Mouse (Mus musculus) MEL (cell line): ENCODE measurements around the gene Uroc1. TPM values are rescaled to one million over a fixed set of nuclear protein-coding genes. Genes with fewer than 3 reads are reported as not detected.

Experiments
- DNase-seq: peaks from one replicate; pipeline ENCODE4 v3.0.0; 2011; ENCODE audit warnings: low read depth, low spot score
- H3K27ac ChIP-seq: 2 replicates; pipeline ENCODE4 v1.5.1; 2012; ENCODE audit warnings: low read depth, mild to moderate bottlenecking, control low read depth, low read length, moderate library complexity; ENCODE audit not compliant: control insufficient read depth
- H3K27me3 ChIP-seq, 2 experiments: fragments of 150-350 bp in 1 of 2; sonication (generic) in 1 of 2; 2 replicates each; pipeline ENCODE4 v1.6.1; 2012; ENCODE audit warnings: low read length in 2 of 2, mild to moderate bottlenecking in 2 of 2, improper control_type of control experiment in 1 of 2, moderate library complexity in 1 of 2; ENCODE audit not compliant: insufficient read depth in 2 of 2, control insufficient read depth in 1 of 2
- H3K36me3 ChIP-seq, 2 experiments: 2 replicates each; pipeline ENCODE4 v1.6.1; 2012 to 2014; ENCODE audit warnings: low read length in 2 of 2, improper control_type of control experiment in 1 of 2, inconsistent platforms in 1 of 2, mild to moderate bottlenecking in 1 of 2; ENCODE audit not compliant: insufficient read depth in 2 of 2, control insufficient read depth in 1 of 2
- H3K4me1 ChIP-seq, 2 experiments: fragments of 150-350 bp in 1 of 2; sonication (generic) in 1 of 2; 2 replicates each; pipeline ENCODE4 v1.6.1; 2012; ENCODE audit warnings: low read length in 2 of 2, improper control_type of control experiment in 1 of 2, mild to moderate bottlenecking in 1 of 2; ENCODE audit not compliant: insufficient read depth in 2 of 2, control insufficient read depth in 1 of 2
- H3K4me3 ChIP-seq, 2 experiments: fragments of 150-350 bp in 1 of 2; sonication (generic) in 1 of 2; 2 replicates each; pipeline ENCODE4 v1.5.1; 2012; ENCODE audit warnings: low read depth in 2 of 2, low read length in 2 of 2, mild to moderate bottlenecking in 2 of 2, moderate library complexity in 2 of 2, control low read depth in 1 of 2, improper control_type of control experiment in 1 of 2; ENCODE audit not compliant: control insufficient read depth in 1 of 2, insufficient read depth in 1 of 2
- H3K79me2 ChIP-seq: 2 replicates; pipeline ENCODE4 v1.6.1; 2012; ENCODE audit warnings: mild to moderate bottlenecking, low read length, moderate library complexity; ENCODE audit not compliant: control insufficient read depth, poor library complexity, insufficient read depth
- H3K9ac ChIP-seq: 2 replicates; pipeline ENCODE4 v1.6.1; 2012; ENCODE audit warnings: low read depth, mild to moderate bottlenecking, control low read depth, low read length, moderate library complexity; ENCODE audit not compliant: control insufficient read depth, poor library complexity, severe bottlenecking
- H3K9me3 ChIP-seq: fragments of 150-350 bp; sonication (generic); replicated peaks from 2 replicates; pipeline ENCODE4 v1.6.1; 2012; ENCODE audit warnings: mild to moderate bottlenecking, low read length, improper control_type of control experiment, moderate library complexity; ENCODE audit not compliant: insufficient read depth
- CHD1 ChIP-seq: IDR thresholded peaks from 2 replicates; pipeline ENCODE4 v1.6.1; 2012; ENCODE audit warnings: low read depth, mild to moderate bottlenecking, inconsistent platforms, low read length, improper control_type of control experiment
- CHD2 ChIP-seq: IDR thresholded peaks from 2 replicates; pipeline ENCODE4 v1.6.1; 2011; ENCODE audit warnings: low read length, improper control_type of control experiment
- CTCF ChIP-seq, 3 experiments: IDR thresholded peaks in 2 of 3; conservative IDR thresholded peaks in 1 of 3; 2 replicates each; pipeline ENCODE4 v1.5.1; 2011 to 2012; ENCODE audit warnings: low read length in 3 of 3, low read depth in 2 of 3, mild to moderate bottlenecking in 2 of 3, improper control_type of control experiment in 1 of 3, inconsistent platforms in 1 of 3, mixed read lengths in 1 of 3, moderate library complexity in 1 of 3; ENCODE audit not compliant: control insufficient read depth in 1 of 3, insufficient read depth in 1 of 3, poor library complexity in 1 of 3, severe bottlenecking in 1 of 3
- ELF1 ChIP-seq: IDR thresholded peaks from 2 replicates; pipeline ENCODE4 v1.6.1; 2014; ENCODE audit warnings: low read depth, mild to moderate bottlenecking, inconsistent platforms, low read length, improper control_type of control experiment, moderate library complexity
- EP300 ChIP-seq, 2 experiments: IDR thresholded peaks; 2 replicates each; pipeline ENCODE4 v1.6.1; 2011; ENCODE audit warnings: improper control_type of control experiment in 2 of 2, low read length in 2 of 2, low read depth in 1 of 2, mild to moderate bottlenecking in 1 of 2
- ETS1 ChIP-seq: IDR thresholded peaks from 2 replicates; pipeline ENCODE4 v1.6.1; 2012; ENCODE audit warnings: low read depth, mild to moderate bottlenecking, inconsistent platforms, low read length, improper control_type of control experiment, moderate library complexity
- HCFC1 ChIP-seq: IDR thresholded peaks from 2 replicates; pipeline ENCODE4 v1.6.1; 2012; ENCODE audit warnings: low read depth, mild to moderate bottlenecking, inconsistent platforms, low read length, improper control_type of control experiment, moderate library complexity
- JUND ChIP-seq: IDR thresholded peaks from 2 replicates; pipeline ENCODE4 v1.6.1; 2011; ENCODE audit warnings: low read depth, mild to moderate bottlenecking, improper control_type of control experiment, low read length
- KAT2A ChIP-seq: conservative IDR thresholded peaks from 2 replicates; pipeline ENCODE4 v1.6.1; 2012; ENCODE audit warnings: low read depth, low read length, improper control_type of control experiment, inconsistent platforms
- MAFK ChIP-seq: IDR thresholded peaks from 2 replicates; pipeline ENCODE4 v1.6.1; 2011; ENCODE audit warnings: low read depth, mild to moderate bottlenecking, low read length, improper control_type of control experiment, borderline replicate concordance
- MAX ChIP-seq: IDR thresholded peaks from 2 replicates; pipeline ENCODE4 v1.6.1; 2011; ENCODE audit warnings: low read length, improper control_type of control experiment
- MAZ ChIP-seq: IDR thresholded peaks from 2 replicates; pipeline ENCODE4 v1.6.1; 2012; ENCODE audit warnings: low read depth, mild to moderate bottlenecking, inconsistent platforms, low read length, improper control_type of control experiment
- MEF2A ChIP-seq: IDR thresholded peaks from 2 replicates; pipeline ENCODE4 v1.6.1; 2014; ENCODE audit warnings: low read depth, mild to moderate bottlenecking, inconsistent platforms, low read length, improper control_type of control experiment; ENCODE audit not compliant: poor library complexity, insufficient replicate concordance, severe bottlenecking; ENCODE audit errors: extremely low read depth
- MXI1 ChIP-seq: IDR thresholded peaks from 2 replicates; pipeline ENCODE4 v1.6.1; 2011; ENCODE audit warnings: mild to moderate bottlenecking, low read depth, low read length, improper control_type of control experiment
- MYB ChIP-seq: IDR thresholded peaks from 2 replicates; pipeline ENCODE4 v1.6.1; 2011; ENCODE audit warnings: mild to moderate bottlenecking, low read depth, low read length, improper control_type of control experiment
- MYC ChIP-seq: IDR thresholded peaks from 2 replicates; pipeline ENCODE4 v1.6.1; 2011; ENCODE audit warnings: low read depth, mild to moderate bottlenecking, low read length, improper control_type of control experiment, moderate library complexity
- NRF1 ChIP-seq: IDR thresholded peaks from 2 replicates; pipeline ENCODE4 v1.6.1; 2014; ENCODE audit warnings: low read depth, mild to moderate bottlenecking, inconsistent platforms, low read length, improper control_type of control experiment, moderate library complexity; ENCODE audit not compliant: poor library complexity, insufficient read depth, severe bottlenecking
- POLR2AphosphoS2 ChIP-seq: IDR thresholded peaks from 2 replicates; pipeline ENCODE4 v1.6.1; 2011; ENCODE audit warnings: low read length, improper control_type of control experiment
- RAD21 ChIP-seq: IDR thresholded peaks from 2 replicates; pipeline ENCODE4 v1.6.1; 2011; ENCODE audit warnings: mild to moderate bottlenecking, low read depth, low read length, improper control_type of control experiment
- RCOR1 ChIP-seq: IDR thresholded peaks from 2 replicates; pipeline ENCODE4 v1.6.1; 2012; ENCODE audit warnings: low read depth, mild to moderate bottlenecking, inconsistent platforms, low read length, improper control_type of control experiment
- SIN3A ChIP-seq: IDR thresholded peaks from 2 replicates; pipeline ENCODE4 v1.6.1; 2012; ENCODE audit warnings: low read length, improper control_type of control experiment, inconsistent platforms
- SMC3 ChIP-seq: IDR thresholded peaks from 2 replicates; pipeline ENCODE4 v1.6.1; 2011; ENCODE audit warnings: low read depth, low read length, improper control_type of control experiment
- TAL1 ChIP-seq: IDR thresholded peaks from 2 replicates; pipeline ENCODE4 v1.6.1; 2012; ENCODE audit warnings: mild to moderate bottlenecking, inconsistent platforms, low read length, moderate library complexity, mixed read lengths
- TBP ChIP-seq: IDR thresholded peaks from 2 replicates; pipeline ENCODE4 v1.8.0; 2011; ENCODE audit warnings: low read depth, low read length, improper control_type of control experiment
- TCF12 ChIP-seq: IDR thresholded peaks from 2 replicates; pipeline ENCODE4 v1.6.1; 2014; ENCODE audit warnings: low read depth, mild to moderate bottlenecking, inconsistent platforms, low read length, improper control_type of control experiment, moderate library complexity
- USF1 ChIP-seq: IDR thresholded peaks from 2 replicates; pipeline ENCODE4 v1.6.1; 2014; ENCODE audit warnings: low read depth, mild to moderate bottlenecking, inconsistent platforms, low read length, improper control_type of control experiment, moderate library complexity
- ZC3H11A ChIP-seq: IDR thresholded peaks from 2 replicates; pipeline ENCODE4 v1.6.1; 2012; ENCODE audit warnings: low read depth, mild to moderate bottlenecking, inconsistent platforms, low read length, improper control_type of control experiment
- ZKSCAN1 ChIP-seq: IDR thresholded peaks from 2 replicates; pipeline ENCODE4 v1.6.1; 2012; ENCODE audit warnings: low read depth, mild to moderate bottlenecking, inconsistent platforms, low read length, improper control_type of control experiment, moderate library complexity
- ZMIZ1 ChIP-seq: IDR thresholded peaks from 2 replicates; pipeline ENCODE4 v1.6.1; 2012; ENCODE audit warnings: low read depth, mild to moderate bottlenecking, inconsistent platforms, low read length, improper control_type of control experiment, moderate library complexity
- polyA plus RNA-seq, 2 experiments: library from polyadenylated mRNA; stranded (reverse) in 1 of 2; unstranded in 1 of 2; fragments of >175 nt in 1 of 2; fragments of >200 nt in 1 of 2; gene quantifications; 2 replicates each; pipeline versions ENCODE4 v1.2.1 to v1.2.4; 2012; ENCODE audit warnings: low replicate concordance in 2 of 2, low read depth in 1 of 2; ENCODE audit not compliant: insufficient read length in 2 of 2, insufficient read depth in 1 of 2, missing spikeins in 1 of 2
- total RNA-seq: library from RNA; depleted of rRNA; stranded (reverse); fragments of 300-350 nt; gene quantifications from 2 replicates; pipeline ENCODE4 v1.2.3, GENCODE M21; 2012

Gene Uroc1
- total and polyA plus RNA-seq, 3 experiments = not detected

GRCm38 (mm10) chr6:90369725-90370553, 36.9 kb downstream of the Uroc1 start:
- Histone ChIP-seq H3K36me3 (peaks cover 9 to 37% of the 10 kb centered on the region in 2 experiments), H3K4me1 (peaks cover 17 to 30% of the 10 kb centered on the region in 2 experiments), H3K27ac (no peak overlapping the region)
- DNase-seq = peak; percentile 66
- no peak for TF ChIP-seq EP300 (IDR thresholded peaks at IDR 0.05; ENCODE audit: low read depth in 1 of 2, low read length in 2 of 2)
- TF ChIP-seq CTCF (IDR thresholded peaks at IDR 0.05 in 2 of 3, conservative IDR thresholded peaks at IDR 0.05 in 1 of 3; ENCODE audit: control insufficient read depth in 1 of 3, insufficient read depth in 1 of 3, low read depth in 2 of 3, low read length in 3 of 3, poor library complexity in 1 of 3, severe bottlenecking in 1 of 3) = no peak
- no peak for TF ChIP-seq TBP
- TF ChIP-seq SIN3A = peak; percentile 17; the same call in 1 of the 2 replicates
- no peak for TF ChIP-seq ZMIZ1
- no peak for TF ChIP-seq MAFK
- no peak for TF ChIP-seq TAL1
- no peak for TF ChIP-seq HCFC1
- TF ChIP-seq ETS1 = no peak
- TF ChIP-seq CHD1 = no peak
- TF ChIP-seq TCF12 = no peak
- TF ChIP-seq MAX = no peak
- no peak for TF ChIP-seq ZC3H11A
- TF ChIP-seq MYB = no peak
- TF ChIP-seq MAZ = no peak
- TF ChIP-seq MYC = no peak
- TF ChIP-seq CHD2 = no peak
- peak; percentile 27; the same call in 1 of the 2 replicates for TF ChIP-seq MXI1
- TF ChIP-seq, all 39 proteins: peak for 2
- H3K4me3 ChIP-seq = peak overlapping the region; percentile 76 to 94
- H3K9ac ChIP-seq = peak overlapping the region; percentile 87
- no peaks in the 10 kb centered on the region for H3K9me3 ChIP-seq
- peaks cover 0 to 2% of the 10 kb centered on the region in 2 experiments; a peak in 1 of 4 replicates for H3K27me3 ChIP-seq
- H3K79me2 ChIP-seq = peaks cover 21% of the 10 kb centered on the region

- H3K36me3 ChIP-seq = peaks cover 21 to 38% of the 10 kb centered on the region in 2 experiments
- H3K4me3 ChIP-seq = no peak overlapping the region
- DNase-seq = peak; percentile 80
- peak overlapping the region; percentile 2; the same call in 1 of the 2 replicates for H3K27ac ChIP-seq
- no peaks in the 10 kb centered on the region for H3K9me3 ChIP-seq
- no peaks in the 10 kb centered on the region for H3K27me3 ChIP-seq
- peaks cover 22 to 29% of the 10 kb centered on the region in 2 experiments for H3K4me1 ChIP-seq
- H3K79me2 ChIP-seq = peaks cover 19% of the 10 kb centered on the region
- H3K9ac ChIP-seq = no peak overlapping the region
- no peak for TF ChIP-seq KAT2A
- TF ChIP-seq SIN3A = peak; percentile 76
- peak; percentile 79 for TF ChIP-seq RCOR1
- no peak for TF ChIP-seq NRF1
- peak; percentile 63; the same call in 1 of the 2 replicates for TF ChIP-seq MEF2A
- peak; percentile 77 to 88 for TF ChIP-seq EP300 (IDR thresholded peaks at IDR 0.05; ENCODE audit: low read depth in 1 of 2, low read length in 2 of 2)
- TF ChIP-seq ETS1 = peak; percentile 92
- TF ChIP-seq ZMIZ1 = no peak
- peak; percentile 9; the same call in 1 of the 2 replicates for TF ChIP-seq MYB
- no peak for TF ChIP-seq SMC3
- no peak for TF ChIP-seq CTCF (IDR thresholded peaks at IDR 0.05 in 2 of 3, conservative IDR thresholded peaks at IDR 0.05 in 1 of 3; ENCODE audit: control insufficient read depth in 1 of 3, insufficient read depth in 1 of 3, low read depth in 2 of 3, low read length in 3 of 3, poor library complexity in 1 of 3, severe bottlenecking in 1 of 3)
- TF ChIP-seq POLR2AphosphoS2 = no peak
- TF ChIP-seq ELF1 = no peak
- 0 out of 2 replicates have a peak, but pooled peaks have one; percentile 8 for TF ChIP-seq USF1
- TF ChIP-seq JUND = no peak
- no peak for TF ChIP-seq RAD21
- no peak for TF ChIP-seq HCFC1
- no peak for TF ChIP-seq CHD2
- peak; percentile 64 for TF ChIP-seq MXI1
- no peak for TF ChIP-seq ZKSCAN1
Measured at GRCm38 (mm10) chr6:90374647-90375046, 41.6 kb downstream of the Uroc1 start.
